Mouse (Mus musculus) erythroid progenitor cell, adult 5-6 weeks (primary cell): ENCODE data around the gene Cda. TPM values are rescaled to one million over a fixed set of nuclear protein-coding genes. Genes with fewer than 3 reads are reported as not detected.

Experiments used
- ATAC-seq: replicated peaks from 2 replicates; pipeline ENCODE4 v1.8.0; 2016; ENCODE audit warnings: moderate number of reproducible peaks, mild to moderate bottlenecking, moderate TSS enrichment, inconsistent platforms; ENCODE audit not compliant: poor library complexity, low FRiP score, severe bottlenecking
- total RNA-seq, 2 experiments: library from RNA; stranded (forward) in 1 of 2; stranded (reverse) in 1 of 2; fragments of 150-400 nt in 1 of 2; fragments of 186-747, 209-891 nt in 1 of 2; gene quantifications; 2 replicates each; pipeline versions ENCODE4 v1.2.3 to v1.2.4; 2015 to 2017; ENCODE audit warnings: low replicate concordance in 2 of 2

Cda gene
- total RNA-seq (2015; ENCODE audit: low replicate concordance) = not detected in 2 replicates
- total RNA-seq (2017; ENCODE audit: low replicate concordance) = not detected in 2 replicates

DNA sequence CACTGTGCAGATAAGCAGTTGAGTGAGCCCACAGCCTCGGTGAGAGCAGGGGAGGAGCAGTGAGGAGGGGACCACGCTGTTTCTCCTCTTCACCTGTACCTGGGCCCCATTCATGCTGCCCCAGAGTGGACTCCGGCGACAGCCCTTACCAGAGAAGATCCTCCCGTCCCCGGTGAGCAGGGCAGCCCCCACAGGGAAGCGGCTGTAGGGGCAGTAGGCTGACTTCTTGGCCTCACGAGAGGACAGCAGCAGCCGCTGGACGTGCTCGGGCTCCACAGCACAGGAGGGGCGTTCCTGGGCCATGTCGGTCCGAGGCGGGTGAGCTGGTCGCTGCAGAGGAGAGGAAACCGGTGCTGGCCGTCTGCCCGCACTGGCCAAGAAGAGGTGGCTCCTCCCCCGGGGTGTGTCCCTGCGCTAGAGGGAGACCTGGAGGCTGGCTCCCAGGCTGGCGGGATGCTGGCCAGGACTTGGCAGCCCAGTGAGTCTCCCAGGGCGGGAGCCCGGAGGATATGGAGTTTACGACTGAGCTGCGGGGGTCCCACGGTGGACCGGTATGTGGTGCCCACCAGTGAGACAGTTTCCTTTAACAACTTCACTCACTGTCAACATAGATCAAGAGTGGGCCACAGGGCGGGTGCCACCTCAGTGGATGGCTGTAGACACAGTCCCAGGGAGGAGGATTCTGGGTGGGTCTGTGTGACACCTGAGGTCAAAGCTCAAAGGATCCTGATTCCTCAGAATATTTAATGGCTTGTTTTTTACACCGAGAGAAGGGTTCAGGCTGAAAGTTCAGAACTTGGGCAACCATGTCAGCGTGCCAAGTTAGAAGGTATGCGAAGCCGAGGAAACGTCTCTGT is at the start of gene Cda:
Gene Cda, minus strand, starts transcription at position 352 of the 857 bp plus-strand sequence.
- peak; percentile 86 for ATAC-seq

DNA sequence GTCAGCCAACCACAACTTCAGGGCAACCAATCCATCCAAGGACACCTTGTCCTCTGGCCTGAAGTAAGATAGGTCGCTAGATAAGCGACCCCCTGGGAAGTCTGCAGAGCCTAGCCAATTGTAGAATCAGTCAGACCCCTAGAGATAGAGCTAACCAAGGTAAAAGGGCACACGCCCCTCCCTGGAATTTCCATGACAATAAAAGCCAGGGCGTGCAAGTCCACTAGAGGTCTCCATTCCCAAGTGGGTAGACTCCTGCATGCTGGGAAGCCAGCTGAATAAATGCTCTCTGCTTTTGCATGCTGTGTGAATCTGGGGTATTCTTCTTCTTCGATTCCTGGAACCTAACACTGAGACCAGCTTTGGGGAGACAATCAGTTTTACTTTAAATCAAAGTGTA is 48.6 kb upstream of the Cda start:
- no peak for ATAC-seq

DNA sequence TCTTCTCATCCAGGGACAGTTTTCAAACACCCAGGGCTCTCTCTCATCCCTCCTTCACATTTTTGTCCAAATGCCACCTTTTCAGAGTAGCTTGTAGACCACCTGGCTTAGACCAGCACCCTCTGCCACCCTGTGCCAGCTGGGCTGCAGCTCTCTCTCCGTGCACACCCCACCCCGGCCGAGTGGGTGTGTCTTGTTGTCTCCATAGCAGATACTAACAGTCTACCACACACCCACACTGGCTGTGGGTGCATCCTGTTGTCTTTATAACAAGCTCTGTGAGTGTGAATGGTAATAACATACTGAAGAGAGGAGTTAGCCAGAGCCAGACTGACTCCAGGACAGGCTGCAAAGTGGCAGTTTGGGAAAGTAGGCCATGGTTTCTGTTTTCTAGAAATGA is 48.2 kb upstream of the Cda start:
- ATAC-seq = no peak

DNA sequence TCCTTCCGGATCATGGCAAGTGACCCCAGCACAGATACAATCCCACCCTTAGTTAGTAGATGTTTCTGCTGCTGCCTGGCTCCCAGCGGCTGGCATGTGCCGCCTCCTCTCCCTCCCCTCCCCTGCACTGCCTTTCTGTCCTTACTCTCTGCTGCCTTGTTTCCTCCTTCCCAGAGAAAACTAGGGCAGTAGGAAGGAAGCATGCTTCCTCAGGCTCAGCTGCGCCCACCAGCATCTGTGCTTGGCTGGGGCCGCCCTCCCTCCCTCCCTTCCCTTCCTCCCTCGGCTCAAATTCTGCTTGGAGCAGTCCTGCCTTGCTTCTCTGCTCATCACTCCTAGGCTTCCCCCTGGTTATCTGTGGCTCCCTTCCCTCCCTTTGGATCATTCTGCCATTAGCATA is 46.9 kb upstream of the Cda start:
- ATAC-seq = no peak

DNA sequence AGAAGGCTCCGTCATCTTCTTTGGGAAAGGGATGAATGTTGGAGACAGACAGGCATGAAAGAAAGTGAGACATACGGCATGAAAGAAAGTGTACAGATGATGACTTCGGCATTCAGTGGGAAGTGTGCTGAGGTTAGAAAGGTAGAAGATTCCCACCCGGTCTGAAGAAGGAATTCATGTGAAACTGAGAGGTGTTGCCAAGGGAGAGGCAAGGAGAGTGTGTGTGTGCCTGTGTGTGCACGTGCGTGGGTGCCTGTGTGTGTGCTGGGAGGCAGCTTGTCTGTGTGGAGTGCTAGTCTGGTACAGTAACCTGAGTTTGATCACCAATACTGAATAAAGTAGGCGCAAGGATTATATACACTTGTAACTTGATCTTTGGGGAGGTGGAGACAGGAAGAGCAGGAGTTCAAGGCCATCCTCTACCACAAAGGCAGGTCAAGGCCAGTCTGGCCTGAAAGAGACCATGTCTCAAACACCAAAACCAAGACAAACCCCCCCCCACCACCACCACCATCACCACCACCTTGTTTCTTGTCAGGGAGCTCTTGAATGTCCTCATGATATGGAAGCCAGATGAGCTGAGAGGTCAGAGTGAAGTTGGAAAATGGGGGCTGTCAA is 43.8 kb upstream of the Cda start:
- no peak for ATAC-seq

DNA sequence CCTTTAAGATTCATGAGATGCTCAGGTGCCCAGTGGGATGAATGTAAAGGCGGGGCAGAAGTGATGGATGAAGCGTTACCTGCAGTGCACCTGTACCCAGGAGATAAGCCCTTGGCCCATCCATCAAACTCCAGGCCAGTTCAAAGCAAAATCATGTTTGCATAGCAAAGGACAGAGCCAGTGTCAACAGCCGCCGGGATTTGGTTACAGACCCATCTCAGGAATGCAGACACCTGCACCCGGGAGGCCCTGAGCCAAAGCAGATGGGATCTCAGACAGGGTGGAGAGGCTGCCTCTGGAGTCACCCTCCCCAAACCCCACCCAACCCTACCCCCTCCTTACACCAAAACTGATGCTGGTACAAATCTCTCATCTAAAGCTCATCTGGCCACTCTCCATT is 43.2 kb upstream of the Cda start:
- ATAC-seq = no peak

DNA sequence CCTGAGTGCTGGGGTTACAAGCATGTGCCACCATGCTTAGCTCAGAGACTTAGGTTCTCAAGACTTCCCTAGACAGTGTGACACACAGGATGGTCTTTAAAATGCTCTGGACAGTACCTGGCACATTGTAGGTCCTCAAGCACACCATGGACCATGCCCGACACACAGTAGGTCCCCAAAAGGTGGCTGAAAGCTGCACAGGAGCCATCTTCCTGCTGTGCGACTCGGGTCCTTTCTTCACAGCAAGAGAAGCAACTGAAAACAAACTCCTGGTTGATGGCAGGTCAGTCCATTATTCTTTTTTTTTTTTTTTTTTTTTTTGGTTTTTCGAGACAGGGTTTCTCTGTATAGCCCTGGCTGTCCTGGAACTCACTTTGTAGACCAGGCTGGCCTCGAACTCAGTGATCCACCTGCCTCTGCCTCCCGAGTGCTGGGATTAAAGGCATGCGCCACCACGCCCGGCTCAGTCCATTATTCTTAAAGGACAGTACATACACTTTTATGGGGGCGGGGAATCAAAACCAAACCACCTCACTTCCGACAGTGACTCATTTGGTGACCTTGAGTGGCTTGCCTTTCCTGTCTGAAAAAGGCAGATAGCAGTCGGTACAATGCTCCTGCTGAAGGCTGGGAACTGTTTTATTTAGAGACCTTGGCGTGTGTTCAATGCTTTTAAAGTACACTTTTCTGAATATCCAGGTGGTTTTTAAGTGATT is 39.8 kb upstream of the Cda start:
- no peak for ATAC-seq

DNA sequence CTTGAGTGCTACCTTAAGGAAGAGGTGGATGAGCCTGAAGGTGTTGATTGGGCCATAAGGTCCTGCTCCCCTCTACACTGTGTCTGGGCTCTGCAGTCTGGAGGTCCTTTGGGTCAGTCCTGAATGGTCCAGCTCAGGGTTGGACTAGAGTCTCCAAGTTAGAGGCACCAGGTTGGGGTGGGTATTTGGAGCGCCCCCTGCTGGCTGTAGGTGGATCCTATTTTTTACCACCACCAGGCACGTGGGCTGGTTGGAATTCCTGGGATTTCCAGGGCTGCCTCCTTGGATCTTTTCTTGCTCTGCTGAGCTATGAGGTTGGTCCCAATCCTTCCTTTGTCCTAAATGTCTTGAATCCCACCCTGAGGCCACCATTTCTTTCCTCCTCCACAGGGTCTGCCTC is 37.0 kb upstream of the Cda start:
- ATAC-seq = peak; percentile 54

DNA sequence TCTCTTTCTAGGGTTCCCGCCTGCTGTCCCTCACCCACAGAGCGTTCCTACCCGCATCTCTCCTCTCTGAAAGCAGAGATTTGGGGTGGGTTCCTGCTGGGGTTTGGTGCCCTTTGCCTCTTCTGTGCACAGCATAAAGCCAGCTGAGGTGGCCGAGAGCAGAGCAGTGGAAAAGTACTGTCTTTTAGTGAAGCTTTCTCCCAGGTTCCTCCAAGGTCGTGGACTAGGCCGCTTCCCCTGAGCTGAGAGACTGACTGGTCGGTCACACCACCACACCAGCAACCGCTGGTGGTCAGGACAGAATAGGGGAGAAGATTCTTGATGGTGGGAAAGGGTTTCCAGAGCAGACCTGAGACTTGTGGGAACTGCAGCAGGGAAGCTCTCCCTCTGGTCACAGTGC is 28.9 kb upstream of the Cda start:
- ATAC-seq = no peak

DNA sequence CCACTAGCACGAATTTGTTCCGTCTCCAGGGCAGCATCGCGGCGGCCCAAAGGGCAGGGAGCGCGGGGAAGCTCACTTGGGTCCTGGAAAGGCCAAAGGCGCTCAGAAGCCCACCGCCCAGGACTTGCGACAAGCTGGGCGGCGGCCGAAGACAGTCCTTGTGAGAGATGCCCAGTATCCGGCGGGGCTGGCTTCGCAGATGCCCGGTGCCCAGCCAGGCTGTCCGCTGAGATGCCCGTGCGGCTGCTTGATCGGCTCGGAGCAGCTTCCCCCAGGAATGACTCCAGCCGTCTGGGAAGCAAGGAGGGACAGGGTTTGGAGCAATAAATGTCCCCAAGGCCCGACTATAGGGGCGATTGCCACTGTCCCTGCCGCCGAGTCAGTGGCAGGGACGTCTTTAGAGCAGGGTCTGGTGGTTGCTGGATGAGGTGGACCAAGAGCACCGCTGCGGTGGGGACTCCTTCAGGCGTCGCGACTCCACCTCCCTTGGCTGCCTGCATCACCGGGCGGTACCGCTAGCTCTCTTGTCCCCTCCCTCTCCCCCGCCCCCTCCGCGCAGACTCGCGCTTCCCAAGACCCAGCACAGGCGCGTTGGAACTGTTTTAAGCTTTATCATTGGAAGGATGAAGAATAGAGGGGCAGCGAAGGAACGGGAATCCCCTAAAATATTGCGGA is 28.3 kb upstream of the Cda start, which contains the start of gene Fam43b:
Gene Fam43b, minus strand, starts transcription at position 558 of the 675 bp plus-strand sequence.
- no peak for ATAC-seq

DNA sequence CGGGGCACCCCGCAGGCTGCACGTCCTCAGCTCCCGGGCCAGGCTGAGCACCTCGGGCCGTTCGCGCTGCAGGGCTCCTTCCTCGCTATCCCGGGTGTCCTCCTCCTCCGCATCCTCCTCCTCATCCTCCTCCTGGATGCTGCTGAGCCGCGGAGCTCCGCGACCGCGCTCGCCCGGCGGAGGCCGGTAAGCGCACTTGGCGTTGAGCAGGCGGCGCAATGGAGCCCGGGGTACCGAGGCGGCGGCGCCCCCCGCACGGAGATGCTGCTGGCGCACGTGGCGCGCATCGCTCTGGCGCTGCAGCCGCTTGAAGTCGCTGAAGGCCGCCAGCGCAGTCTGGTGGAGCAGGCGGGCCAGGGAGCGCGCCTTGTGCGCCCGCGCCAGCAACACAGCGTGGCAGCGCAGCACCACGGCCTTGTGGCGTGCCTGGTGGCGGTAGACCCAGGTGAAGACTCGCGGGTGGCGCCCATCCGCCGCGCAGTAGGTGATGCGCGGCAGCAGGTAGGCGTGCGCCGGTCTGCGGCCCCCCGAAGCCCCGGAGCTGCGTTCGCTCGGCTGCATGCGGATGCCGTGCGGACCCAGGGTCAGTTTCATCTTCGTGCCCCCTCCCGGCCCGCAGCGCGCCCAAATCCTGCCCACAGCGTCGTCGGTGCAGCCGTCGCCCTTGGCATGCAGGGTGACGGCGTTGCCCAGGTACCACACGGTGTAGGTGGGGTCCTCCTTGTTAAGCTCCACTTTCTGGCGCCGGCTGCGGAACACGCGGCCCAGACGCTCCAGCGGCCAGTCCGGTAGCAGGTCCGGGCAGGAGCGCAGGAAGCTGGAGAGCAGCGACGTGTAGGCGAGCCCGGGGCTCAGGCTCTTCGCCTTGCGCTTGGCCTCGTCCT is 27.5 kb upstream of the Cda start:
- no peak for ATAC-seq

DNA sequence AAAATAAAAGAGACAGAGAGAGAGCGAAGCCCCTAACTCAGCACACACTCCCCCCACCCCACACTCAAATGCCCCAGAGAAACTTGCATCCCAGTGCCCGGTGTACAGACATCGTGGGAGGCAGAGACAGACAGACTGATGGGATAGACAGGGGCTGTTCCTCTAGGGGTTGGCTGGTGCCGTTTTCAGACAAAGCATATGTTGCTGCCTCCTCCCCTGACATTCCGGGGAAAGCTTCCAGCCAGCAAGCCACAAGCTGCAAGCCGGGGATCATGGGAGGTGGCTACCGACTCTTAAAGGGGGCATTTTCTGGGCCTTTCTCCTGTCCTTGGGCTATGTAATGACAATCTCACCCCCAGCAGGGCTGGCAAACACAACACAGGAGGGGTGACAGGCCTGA is 25.9 kb upstream of the Cda start:
- ATAC-seq = no peak

DNA sequence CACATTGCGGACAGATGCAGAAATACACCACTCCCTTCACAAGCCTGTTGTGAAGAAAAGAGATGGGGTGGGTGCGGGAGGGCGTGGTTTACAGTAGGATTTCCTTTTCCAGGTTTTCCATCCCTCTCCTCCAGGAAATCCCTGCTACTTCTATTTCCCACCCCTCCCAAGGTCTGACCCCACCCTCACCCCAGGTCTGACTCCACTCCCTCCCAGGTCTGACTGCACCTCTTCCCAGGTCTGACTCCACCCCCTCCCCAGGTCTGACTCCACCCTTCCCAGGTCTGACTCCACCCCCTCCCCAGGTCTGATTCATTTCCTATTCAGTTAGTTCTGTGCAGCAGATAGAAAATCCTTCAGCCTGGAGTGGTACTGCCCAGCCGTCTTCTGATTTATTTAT is 16.0 kb upstream of the Cda start:
- no peak for ATAC-seq

DNA sequence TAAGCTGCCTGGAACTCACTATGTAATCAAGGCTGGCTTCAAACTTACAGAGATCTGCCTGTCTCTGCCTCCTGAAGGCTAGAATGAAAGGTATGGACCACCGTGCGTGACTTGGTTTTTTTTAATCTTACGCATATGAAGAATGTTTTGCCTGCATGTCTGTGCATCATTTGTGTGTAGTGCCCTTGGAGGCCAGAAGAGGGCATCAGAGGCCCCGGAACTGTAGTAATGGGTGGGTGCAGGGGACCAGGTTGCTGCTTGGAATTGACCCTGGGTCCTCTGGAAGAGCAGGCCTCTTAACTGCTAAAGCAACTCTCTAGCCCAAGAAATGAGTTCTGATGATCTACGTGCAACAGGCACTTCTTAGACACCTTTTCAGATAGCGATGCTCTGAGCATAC is 14.7 kb upstream of the Cda start:
- ATAC-seq = no peak

DNA sequence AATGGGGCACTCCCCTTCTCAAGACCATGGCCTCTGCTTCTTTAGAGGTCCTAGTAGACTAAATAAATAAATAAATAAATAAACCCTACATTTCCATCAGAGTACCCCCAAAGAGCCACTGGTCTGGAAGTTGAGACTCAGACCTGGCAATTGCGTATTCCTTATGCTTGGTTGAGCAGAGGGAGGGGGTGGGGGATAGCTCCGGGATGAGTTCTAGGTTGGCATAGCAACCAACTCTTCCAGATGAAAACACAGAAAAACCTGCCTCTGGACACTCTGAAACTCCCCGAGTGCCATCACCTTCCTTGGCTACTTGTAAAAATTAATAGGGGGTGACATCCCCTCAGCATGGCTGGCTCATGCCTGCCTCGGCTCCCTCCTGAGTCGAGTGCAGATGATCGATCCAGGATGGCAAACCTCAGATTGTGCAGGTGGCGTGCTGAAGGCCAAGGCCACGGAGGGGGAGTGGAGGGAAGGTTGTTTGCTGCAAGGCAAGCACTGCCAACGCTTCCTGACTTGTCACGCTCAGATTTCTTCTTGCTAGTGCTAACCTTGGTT is 12.4 kb upstream of the Cda start:
- no peak for ATAC-seq

DNA sequence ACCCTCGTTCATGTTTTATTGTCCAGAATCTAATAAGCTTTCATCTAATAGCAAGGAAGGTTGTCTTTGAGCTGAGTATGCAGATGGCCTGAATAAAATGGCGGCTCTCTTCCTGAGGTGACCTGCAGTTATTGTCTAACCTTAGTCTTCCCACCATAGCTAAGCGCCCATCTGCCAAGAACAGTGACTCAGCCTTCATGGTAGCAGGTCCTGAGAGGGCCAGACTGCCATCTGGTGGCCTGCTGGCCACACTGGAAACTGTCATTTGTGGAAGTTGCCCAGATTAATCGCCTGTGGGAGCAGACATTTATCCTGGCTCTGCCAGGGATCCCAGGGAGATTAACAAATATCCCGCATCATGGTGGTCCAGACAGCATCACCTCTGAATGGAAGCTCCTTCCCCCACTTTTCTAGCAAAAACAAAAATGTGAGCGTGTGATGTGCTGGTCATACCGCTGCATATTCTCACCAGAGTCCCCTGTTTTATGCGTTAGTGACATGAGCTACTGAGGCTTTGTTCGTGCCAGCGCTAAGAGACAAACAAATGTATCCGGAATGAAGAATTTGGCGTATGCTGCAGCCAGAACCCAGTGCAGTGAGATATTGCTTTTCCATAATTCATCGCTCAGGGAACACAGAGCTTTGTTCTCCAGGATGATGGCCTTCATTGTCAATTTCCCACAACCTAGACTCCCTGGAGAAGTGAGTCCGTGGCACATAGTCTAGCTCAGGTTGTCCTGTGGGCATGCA is 11.5 kb upstream of the Cda start:
- ATAC-seq = no peak

DNA sequence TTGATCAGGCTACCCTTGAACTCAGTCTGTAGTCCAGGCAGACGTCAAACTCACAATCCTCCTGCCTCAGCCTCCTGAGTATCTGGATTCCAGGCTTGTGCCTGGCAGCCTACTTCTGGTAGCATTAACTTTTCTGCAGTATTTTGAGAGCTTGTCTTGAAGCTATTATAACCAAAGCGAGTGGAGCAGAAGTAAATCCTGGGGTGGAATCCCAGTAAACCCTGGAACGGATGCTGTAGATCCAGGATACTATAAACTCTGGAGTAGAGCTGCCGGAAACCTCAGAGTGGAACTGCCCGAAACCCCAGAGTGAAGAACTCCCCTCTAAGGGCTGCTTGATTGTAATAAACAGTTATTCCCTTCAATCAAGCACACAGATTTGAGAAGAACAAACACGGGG is 9.7 kb upstream of the Cda start:
- no peak for ATAC-seq

DNA sequence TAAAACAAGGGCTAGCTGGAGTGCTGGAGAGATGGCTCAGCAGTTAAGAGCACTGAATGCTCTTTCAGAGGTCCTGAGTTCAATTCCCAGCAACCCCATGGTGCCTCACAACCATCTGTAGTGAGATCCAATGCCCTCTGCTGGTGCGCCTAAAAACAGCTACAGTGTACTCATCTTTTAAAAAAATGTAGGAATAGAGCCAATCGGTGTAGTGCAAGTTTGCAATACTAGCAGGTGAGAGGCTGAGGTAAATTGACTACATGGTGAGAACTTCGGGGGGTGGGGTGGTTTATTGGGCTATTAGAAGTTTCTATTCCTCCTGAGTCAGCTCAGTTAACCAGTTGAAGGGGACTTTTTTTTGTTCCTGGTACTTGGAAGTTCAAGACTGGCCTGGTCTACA is 7.3 kb upstream of the Cda start:
- no peak for ATAC-seq
